Mouse (Mus musculus) WW6 (cell line): ENCODE measurements around the gene Kndc1.

Experiments
- DNase-seq: peaks from one replicate; pipeline ENCODE4 v3.0.0-alpha.2; 2013; ENCODE audit warnings: low read depth, low spot score

The Kndc1 gene

DNA sequence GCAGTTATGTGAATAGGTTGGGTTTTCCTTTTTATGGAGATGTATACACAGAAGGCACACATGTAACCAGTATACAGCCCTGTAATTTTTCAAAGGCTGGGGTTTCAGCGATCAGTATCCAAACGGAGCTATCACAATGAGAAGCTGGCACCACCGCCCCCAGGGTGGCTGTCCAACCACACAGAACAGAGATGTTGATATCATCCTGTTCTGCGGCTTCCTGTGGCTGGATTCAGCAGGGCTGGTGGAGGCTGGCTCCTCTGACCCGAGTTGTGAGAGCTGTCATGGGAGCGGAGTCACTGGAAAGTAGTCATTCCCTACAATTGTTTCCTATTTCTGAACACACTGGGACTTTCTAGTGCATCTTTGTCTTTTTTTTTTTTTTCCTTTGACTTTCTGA lies 10.8 kb downstream of the Kndc1 start:
- no peak for DNase-seq

DNA sequence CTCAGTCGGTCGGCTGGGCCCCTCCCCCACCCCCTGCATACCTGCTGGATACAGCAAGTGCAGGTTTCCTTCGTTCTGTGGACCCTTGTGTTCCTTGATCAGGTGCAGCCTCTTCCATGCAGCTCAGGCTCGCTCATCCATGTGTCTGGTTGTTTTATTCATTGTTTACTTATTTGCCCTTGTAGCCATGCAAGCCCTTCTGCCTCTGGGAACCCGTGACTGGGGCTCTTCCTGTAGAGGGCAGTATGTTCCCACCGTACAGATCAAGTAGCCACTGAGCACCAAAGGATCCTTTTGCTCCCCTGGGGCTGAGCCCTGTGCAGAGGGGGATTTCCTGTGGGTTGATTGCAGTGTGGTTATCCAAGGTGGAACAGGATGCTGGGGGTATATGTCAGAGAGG lies 11.2 kb downstream of the Kndc1 start:
- DNase-seq, result no peak

DNA sequence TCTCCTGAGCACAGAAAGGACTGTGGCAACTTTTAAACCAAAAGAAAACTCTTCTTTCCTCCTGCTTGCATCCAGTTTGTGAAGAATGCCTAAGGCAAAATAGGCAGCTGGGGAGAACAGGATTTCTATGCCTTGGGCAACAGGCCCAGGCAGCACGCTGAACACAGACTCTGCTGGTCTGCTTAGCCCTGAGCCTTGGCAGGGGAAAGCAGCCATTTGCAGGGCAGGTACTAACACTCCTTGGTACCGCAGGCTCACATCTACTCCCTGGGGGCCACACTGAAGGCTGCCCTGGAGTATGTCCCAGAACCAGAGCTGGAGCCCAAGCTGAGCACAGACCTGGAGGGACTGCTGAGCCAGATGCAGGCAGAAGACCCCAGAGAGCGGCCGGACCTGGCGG lies 13.7 kb downstream of the Kndc1 start:
- no peak for DNase-seq

DNA sequence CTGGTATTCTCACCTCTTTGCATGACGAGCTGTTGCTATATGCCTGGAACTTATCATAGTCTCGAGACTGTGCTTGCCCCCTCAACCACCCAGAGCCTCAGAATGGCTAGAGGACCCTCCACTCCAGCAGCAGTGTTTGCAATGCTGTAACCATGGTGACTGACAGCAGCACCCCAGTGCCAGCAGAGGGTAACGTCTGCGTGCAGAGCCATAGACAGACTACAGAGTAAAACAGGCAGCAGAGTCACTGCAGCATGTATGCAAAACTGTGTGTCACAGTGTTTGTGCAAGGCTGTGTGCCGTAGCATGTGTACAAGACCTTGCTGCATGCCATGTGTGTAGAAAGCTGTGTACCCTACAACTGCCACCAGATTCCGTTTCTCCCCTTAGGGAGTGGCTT lies 15.0 kb downstream of the Kndc1 start:
- DNase-seq, result no peak

DNA sequence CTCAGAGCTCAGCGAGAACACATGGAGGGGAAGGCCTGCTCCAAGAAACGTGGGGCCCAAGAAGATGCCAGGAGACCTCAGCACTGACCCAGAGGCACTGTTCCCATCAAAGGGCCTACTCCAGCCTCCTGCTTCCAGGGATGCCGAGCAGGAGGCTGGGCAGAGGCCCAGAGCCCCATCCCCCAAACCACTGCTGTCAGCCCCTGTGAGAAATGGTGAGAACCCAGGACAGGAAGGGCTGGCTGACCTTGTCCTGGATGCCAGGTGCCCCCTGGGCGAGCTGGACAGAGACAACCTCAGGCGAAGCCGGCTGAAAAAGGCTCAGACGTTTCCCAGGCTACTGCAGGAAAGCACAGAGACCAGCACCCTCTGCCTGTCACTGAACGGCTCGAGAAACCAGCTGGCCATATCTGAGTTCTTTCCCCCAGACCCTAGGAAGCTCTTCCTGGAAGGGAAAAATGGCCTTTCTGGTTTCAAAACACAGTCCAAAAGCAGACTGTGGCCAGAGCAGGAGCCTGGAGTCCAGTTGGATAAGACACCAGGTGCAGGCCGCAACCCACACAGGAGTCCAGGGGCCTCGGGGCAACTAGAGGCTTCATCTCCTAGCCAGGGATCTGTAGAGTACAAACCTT lies 15.8 kb downstream of the Kndc1 start:
- DNase-seq, result no peak

DNA sequence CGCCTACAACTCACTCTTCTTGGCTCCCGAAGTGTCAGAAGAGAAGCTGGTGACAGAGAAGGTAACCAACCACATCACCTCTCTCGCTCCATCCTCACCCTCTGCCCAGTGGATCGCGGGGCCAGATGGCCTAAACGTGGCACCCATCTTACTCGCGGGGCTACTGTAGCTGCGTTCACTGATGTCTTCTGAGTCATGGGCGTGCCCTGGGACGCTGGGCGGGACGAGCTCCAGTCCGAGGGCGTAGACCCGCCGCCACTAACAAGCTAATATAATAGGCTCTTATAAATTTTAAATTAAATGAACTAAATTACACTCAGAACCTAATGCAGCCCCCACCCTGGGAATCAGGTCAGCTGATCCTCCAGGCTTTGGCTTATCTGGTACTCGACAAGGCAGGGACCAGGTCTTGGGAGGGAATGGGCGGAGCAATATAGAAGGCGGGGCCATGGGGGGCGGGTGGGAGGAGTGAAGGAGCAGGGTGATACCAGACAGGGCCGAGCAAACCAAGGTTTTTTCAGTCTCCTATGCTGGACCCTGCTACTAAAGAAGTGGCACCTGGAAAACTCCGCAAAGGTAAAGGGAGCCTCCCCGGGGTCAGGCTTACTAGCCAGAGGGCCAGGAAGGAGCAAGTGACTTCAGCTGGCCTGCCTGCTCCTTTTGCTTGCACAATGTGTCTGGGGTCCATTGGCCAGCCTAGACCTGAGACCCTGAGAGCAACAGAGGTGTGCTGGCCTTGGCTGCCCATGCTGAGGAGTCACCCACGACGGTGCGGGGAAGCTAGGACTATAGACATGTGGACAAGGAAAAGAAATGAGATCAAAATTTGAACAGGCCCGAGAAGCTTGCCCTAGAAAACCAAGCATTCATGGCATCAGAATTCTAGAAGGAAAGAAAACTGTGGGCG lies 19.9 kb downstream of the Kndc1 start:
- no peak for DNase-seq

DNA sequence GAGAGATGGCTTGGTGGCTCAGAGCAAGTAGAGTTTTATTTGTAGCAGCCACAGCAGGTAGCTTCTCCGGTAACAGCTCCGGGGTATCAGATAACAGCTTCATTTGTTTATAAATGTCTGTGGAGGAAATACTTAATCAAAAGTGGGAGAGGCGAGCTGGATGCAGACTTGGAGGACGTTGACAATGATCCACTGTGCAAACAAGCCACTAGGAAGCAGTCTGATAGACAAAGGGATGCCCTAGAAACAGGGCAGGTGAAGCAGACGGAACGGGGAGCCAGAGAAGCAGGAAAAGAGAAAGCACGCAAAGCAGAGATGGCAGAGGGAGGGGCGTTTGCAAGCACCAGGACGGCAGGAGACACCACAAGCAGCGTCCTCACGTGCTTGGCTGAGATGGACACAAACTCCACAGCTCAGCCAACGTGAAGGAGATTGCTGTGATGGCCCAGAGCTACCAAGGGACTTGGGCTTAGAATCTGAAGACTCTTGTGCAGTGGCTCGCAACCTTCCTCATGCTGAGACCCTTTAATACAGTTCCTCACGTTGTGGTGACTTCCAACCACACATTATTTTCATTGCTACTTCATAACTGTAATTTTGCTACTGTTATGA lies 21.3 kb downstream of the Kndc1 start:
- no peak for DNase-seq

DNA sequence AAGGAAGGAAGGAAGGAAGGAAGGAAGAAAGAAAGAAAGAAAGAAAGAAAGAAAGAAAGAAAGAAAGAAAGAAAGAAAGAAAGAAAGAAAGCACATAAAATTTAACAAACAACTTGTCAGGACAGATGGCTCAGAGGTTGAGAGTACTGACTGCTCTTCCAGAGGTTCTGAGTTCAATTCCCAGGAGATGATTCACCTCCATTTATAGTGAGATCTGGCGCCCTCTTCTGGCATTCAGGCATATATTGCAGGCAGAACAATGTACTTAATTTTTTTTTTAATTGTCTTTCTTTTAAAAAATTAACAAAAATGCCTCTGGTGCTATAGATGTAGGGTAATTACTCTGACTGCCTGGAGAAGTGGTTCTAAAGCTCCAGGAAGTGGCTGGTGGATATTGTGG lies 21.8 kb downstream of the Kndc1 start:
- DNase-seq, result no peak

DNA sequence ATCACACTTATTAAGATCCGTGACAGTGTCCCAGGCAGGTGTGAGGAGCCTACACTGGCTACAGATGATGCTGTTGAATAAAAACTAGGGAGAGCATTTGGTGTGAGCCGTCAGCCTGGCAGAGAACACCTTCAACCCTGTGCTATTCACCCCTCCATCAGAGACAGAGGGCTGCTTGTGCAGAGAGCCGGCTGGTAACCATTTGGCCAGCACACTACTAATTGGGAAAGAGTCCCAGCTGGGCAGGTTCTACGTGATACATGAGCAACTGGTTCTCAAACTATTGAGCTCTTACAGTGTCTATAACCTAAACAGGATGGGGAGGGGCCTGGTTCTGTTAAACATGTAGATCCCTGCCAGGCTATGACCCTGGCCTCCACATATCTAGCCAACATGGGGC lies 23.8 kb downstream of the Kndc1 start:
- DNase-seq, result no peak

DNA sequence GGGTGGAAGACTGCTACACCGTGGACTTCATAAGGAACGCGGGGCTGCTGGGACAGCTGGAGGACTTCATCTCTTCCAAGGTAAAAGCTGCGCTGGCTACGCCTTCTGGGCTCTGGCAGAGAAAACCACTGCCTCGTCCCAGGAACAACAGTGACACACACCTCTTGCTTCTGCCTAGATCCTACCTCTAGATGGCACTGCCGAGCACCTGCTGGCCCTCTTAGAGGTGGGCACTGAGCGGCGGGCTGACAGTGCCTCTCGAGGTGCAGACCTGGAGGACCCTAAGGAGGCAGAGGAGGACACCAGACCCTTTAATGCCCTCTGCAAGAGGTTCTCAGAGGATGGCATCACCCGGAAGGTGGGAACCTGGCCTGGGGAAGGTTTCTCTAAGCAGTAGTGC lies 36.2 kb downstream of the Kndc1 start:
- DNase-seq, result no peak

DNA sequence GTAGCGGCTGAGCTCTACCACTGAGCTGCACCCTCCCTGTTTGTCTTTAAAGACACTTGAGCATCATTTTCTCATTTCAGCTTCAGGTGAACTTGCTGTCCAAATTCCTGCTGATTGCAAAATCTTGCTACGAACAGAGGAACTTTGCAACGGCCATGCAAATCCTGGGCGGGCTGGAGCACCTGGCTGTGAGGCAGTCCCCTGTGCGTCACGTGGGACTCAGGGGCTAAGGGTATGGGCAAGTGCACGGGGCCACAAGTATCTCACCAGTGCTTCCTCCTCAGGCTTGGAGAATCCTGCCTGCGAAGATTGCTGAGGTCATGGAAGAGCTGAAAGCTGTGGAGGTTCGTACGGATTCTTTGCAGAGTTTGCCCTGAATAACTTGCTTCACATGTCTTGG lies 42.2 kb downstream of the Kndc1 start:
- DNase-seq, result no peak

DNA sequence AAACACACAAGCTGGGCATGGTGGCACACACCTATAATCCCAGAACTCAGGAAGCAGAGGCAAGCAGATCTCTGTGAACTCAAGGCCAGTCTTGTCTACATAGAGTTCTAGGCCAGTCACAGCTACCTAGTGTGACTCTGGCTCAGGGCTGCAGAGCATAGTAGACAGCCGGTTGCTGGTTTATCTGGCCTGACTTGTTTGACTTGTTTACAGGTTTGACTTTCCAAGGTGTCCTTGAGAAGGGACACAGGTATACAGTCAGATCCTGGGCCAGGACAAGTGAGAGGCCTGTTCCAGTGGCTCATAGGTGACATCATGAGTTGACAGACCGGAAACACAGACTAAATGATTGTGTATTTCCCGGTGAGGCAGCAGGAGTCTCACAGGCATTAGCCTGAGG lies 42.6 kb downstream of the Kndc1 start:
- DNase-seq, result no peak

DNA sequence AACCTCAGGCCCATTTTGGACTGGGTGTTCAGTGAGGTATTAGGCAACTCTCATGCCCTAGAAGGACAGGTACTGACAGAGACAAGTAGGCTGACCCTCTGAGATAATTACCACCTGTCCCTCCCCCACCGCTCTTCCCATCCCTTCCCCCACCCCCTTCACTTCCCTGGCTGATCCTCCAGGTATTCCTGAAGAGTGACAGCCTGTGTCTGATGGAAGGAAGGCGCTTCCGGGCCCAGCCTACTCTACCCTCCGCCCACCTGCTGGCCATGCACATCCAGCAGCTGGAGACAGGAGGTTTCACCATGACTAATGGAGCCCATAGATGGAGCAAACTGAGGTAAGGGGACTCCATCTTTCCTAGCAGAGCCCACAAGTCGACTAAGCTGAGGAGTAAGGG lies 43.3 kb downstream of the Kndc1 start:
- DNase-seq, result no peak

DNA sequence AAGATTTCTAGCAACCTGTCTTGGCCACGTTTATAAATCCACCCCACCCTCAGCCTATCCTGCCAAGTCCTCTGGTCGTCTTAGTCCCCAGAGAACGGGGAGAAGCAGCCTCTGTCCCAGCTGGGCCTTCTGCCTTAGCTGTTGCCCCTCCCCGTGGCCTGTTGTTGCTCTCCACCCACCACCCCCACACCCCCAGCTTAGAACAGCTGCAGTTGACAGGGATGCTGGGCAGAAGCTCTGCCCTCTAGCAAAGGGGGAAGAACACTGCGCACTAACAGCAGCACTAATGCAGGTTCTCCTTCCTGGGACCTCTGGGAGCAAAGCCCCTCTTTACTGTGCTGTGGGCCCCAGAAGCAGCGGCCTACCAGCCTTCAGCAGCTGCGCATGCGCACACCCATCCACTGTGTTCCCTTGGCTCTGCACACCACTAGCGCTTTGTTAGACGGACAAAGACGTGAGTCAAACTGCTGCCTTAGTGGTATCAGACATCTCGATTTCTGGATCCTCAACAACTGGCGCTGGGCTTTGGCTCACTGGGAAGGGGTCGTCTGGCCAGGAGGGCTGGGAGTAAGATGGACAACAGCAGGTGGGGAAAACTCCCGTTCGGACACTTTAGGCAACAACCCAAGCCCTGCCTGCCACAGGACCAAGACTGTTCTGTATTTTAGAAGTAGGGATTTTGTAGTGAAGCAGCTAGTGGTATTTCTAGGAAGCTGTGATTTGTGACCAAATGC lies 46.1 kb downstream of the Kndc1 start:
- no peak for DNase-seq

DNA sequence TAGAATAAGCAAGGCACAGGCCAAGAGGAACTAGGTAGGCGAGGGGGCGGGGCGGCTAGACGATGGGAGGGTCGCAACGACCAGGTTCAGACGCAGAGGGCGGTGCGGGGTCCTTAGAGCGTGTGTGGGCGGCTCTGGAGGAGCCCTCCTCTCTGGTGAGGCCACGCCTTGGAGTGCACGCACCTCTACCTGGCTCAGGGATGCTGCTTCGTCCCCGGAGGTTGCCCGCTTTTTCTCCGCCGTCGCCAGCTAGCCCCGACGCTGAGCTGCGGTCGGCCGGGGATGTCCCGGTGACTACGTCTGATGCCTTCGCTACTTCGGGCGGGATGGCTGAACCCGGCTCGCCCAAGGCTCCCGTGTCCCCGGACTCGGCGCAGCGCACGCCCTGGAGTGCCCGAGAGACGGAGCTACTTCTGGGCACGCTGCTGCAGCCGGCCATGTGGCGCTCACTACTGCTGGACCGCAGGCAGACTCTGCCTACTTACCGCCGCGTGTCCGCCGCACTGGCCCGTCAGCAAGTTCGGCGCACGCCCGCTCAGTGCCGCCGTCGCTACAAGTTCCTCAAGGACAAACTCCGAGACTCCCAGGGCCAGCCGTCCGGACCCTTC lies 49.3 kb downstream of the Kndc1 start, which contains the start of gene Utf1:
TSS of gene Utf1 (plus strand) at position 116 of the 608 bp plus-strand sequence.
- peak; percentile 87 for DNase-seq

DNA sequence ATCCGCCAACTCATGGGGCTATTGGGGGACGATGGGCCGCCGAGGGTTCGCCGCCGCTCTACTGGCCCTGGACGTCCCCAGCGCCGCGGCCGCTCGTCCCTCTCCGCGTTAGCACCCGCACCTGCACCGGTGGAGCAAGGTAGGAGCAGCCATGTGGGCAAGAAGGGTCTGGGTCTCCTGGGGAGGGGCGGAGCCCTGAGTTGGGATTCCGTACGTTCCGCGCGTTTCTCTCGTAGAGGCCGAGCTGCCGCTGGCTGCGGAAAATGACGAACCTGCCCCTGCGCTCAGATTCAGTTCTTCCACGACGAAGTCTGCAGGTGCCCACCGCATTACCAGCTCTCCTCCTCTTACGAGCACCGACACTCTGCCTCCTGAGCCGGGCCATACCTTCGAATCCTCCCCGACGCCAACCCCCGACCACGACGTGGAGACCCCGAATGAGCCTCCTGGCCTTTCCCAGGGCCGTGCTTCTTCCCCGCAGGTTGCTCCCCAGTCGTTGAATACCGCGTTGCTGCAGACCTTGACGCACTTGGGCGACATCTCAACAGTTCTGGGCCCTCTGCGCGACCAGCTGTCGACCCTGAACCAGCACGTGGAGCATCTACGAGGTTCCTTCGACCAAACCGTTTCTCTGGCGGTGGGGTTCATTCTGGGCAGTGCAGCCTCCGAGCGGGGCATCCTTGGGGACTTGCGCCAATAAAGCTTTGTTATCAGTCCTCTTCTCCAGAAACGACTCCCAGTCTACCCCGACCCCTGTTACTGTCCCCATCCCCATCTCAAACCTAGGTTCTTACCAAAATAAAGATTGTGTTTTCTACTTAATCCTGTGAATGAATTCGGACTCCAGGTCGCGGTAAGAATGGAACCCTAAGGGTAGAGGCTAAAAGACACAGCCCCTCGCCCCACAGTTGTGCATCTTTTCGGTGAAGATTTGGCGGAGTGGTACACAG lies 50.1 kb downstream of the Kndc1 start:
- no peak for DNase-seq

DNA sequence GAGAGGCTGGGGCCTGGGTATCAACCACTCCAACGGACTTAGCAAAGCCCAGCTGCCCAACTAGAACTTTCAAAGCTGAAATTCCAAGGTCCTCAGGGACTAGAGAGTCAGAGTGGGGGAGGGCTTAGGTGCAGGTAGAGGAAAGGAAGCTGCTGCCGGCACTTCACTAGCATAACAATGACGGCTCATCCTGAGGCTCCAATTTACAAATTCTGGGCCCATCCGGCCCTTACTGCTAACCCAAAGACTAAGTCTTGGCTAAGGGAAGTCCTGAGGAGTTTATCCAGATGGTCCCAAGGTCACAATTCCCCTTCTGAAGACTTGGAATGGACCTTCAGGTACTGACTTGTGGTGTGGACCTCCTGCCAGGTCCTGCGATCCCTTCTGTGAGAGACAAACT lies 51.0 kb downstream of the Kndc1 start:
- no peak for DNase-seq

DNA sequence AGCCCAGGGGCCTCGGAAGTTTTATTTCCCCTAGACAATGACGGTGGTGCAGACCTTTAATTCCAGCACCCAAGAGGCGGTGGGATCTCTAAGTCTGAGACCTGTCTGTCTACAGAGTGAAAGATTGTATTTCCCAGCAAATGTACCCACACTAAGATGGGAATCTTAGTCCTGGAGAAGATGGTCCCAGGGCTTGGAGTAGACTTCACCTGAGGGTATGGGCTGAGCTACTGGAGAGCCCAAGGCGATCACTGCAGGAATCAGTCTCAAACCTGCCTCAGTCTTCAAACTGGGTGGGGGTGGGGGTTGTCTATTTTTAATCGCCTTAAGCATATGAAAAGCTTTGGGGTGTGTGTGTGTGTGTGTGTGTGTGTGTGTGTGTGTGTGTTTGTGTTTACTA lies 51.5 kb downstream of the Kndc1 start:
- no peak for DNase-seq

DNA sequence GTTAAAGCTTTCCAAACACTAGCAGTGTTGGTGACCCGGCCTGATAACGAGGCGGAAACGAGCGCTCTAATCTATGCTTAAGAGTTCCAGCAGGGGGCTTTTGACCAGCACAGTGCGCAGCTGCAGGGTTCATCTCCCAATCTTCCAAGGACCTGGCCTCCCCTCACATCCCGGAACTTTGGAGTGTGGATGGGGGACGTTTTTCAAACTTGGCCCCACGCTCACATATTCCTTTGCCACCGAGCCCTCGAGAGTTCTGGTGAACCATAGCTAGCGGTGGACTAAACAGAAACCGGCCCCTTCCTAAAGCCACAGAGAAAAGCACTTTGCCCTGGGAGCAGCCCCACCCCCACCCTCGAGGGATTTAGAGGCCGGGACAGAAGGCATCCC lies 55.4 kb downstream of the Kndc1 start:
- DNase-seq, result no peak

DNA sequence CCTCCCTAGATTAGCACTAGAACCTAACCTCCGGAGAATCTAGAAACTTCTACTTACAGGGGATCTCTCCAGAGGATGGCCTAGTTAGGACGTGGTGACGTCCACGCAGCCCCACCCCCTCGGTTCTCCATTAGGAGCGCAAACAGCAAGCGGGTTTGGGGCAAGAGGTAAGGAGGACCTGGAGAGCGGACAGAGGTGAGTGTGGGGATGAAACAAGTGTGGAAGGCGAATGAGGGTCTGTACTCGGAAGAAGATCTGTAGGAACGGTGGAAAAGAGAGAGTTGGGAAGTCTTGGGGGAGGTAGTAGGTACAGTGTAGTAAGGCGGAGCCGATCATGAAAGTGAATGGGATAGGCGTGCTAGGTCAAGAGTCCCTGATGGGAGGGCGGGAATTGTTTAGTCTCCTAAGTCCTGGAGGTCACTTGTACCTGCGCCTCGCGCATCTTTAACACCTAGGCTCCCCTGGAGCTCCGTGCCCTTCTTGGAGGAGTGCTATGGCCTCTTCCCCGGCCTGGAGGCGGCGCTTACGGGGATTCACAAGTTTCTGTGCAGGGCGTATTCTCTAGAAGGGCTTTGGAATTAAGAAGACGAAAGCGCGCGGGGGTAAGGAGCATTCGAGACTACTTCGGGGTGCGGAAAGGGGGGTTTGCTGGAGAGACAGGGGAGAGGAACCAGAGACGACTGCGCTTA lies 55.9 kb downstream of the Kndc1 start:
- no peak for DNase-seq
